Mouse (Mus musculus) C2C12 (cell line): ENCODE measurements around the gene 2010111I01Rik.

ENCODE experiments used
- CEBPB ChIP-seq: IDR thresholded peaks from one replicate; pipeline ENCODE4 v1.6.1; 2011; ENCODE audit warnings: low read depth, mild to moderate bottlenecking, control low read depth, moderate library complexity
- CTCF ChIP-seq: IDR thresholded peaks from one replicate; pipeline ENCODE4 v1.5.1; 2011; ENCODE audit not compliant: control insufficient read depth, insufficient read depth, insufficient read length
- FOSL1 ChIP-seq: IDR thresholded peaks from one replicate; pipeline ENCODE4 v1.8.0; 2011; ENCODE audit warnings: mild to moderate bottlenecking, low read length; ENCODE audit not compliant: poor library complexity, insufficient read depth, severe bottlenecking
- MAX ChIP-seq: IDR thresholded peaks from one replicate; pipeline ENCODE4 v1.6.1; 2011; ENCODE audit warnings: mild to moderate bottlenecking, control low read depth
- MYOD1 ChIP-seq: IDR thresholded peaks from one replicate; pipeline ENCODE4 v1.6.1; 2011; ENCODE audit warnings: low read depth; ENCODE audit not compliant: control insufficient read depth, insufficient read length
- MYOG ChIP-seq: IDR thresholded peaks from one replicate; pipeline ENCODE4 v1.6.1; 2011; ENCODE audit not compliant: control insufficient read depth, insufficient read length; ENCODE audit errors: extremely low read depth
- USF1 ChIP-seq: IDR thresholded peaks from one replicate; pipeline ENCODE4 v1.6.1; 2011; ENCODE audit warnings: low read depth, mild to moderate bottlenecking, control low read depth, moderate library complexity

DNA sequence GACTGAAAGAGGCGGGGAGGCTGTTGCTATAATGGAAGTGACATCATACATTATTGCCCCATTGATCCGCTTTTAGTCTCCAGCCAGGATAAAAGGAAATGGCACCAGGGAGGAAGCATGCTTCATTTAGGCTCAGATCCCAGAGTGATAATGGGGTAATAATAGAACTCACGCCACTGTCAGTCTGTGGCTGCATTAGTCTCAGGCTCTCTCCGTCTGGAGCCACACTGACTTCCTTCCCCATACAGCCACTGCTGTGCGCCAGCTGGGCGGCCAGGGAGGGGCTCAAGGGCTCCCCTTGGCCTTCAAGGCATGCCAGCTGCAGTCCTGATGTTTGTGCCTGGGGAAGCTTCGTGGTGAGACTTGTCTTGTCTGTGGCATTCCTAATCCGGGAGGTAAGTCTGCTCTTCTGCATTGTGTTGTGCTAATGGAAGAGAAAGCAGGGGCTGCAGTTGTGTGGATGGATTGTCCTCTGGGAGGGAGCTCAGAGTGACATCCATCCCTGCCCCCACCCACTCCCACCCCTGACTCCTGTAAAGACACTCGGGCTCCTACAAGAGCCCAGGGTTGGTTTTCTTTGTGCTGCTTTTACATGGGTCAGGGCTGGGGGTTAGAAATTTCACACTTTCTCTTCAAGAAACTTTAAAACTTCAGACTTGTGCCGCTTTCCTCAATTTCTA, 314.2 kb downstream of the 2010111I01Rik start:
- no peak for TF ChIP-seq CTCF
- peak; percentile 58 for TF ChIP-seq MYOD1
- TF ChIP-seq FOSL1: no peak
- TF ChIP-seq MAX: no peak
- no peak for TF ChIP-seq USF1
- no peak for TF ChIP-seq MYOG
- TF ChIP-seq CEBPB: no peak
